In the genomic region with DNA sequence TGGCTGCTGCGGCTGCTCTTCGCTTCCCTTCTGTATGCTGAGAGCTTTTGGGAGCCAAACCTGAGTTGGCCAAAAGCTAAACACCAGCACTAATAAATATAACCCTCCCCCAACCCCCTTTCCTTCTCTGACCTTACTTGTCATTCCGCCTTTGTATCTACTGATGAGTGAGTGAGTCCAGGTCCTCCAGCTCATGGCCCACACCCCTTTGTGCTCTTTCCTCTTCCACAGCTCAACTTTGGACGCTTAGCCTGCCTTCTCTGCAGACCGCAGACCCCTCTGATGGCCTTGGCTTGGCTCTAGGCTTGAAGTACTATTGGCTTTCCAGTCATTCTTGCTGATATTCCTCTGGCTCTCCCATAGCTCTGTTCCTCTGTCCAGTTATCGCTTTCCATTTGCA, we compare ENCODE assay signal across 26 mouse cellular contexts. TPM values are rescaled to one million over a fixed set of nuclear protein-coding genes. Genes with fewer than 3 reads are reported as not detected.
DNase-seq lines count a peak whose midpoint lies in the region; ATAC-seq and TF ChIP-seq lines count a peak whose summit lies in the region.
"Had no signal": no experiment of that assay in that cellular context is flagged by ENCODE, and none has a peak within 500 bp of the region (broad histone marks: within the 10 kb centered on the region; RNA-seq: fewer than 3 reads in every experiment).

No protein-coding gene starts in this region.

- WGBS in heart, embryonic 10.5 days: 67% methylated on average over 6 of the region's 6 CpGs
- 57% methylated on average over 6 of the region's 6 CpGs for WGBS in heart, embryonic 13.5 days
- WGBS in heart, embryonic 15.5 days: 52% methylated on average over 6 of the region's 6 CpGs
- WGBS in heart, postnatal 0 days: 47% methylated on average over 6 of the region's 6 CpGs

- peaks cover 27% of the 10 kb centered on the region for H3K4me1 ChIP-seq in heart, embryonic 10.5 days
- peaks cover 44% of the 10 kb centered on the region for H3K4me1 ChIP-seq in heart, embryonic 13.5 days
- peaks cover 39% of the 10 kb centered on the region for H3K4me1 ChIP-seq in heart, embryonic 15.5 days (replicated peaks)
- peaks cover 35% of the 10 kb centered on the region for H3K4me1 ChIP-seq in heart, postnatal 0 days (ENCODE audit: control insufficient read depth, insufficient read depth)
- H3K4me1 ChIP-seq: hindbrain, embryonic 12.5 days had no signal

- H3K9me3 ChIP-seq in heart, embryonic 10.5 days: no peaks in the 10 kb centered on the region
- H3K9me3 ChIP-seq in heart, embryonic 13.5 days: no peaks in the 10 kb centered on the region
- no peaks in the 10 kb centered on the region for H3K9me3 ChIP-seq in heart, embryonic 15.5 days (replicated peaks)
- H3K9me3 ChIP-seq in heart, postnatal 0 days (replicated peaks; ENCODE audit: control insufficient read depth, low read length): no peaks in the 10 kb centered on the region
- H3K9me3 ChIP-seq: forebrain, embryonic 10.5 days; forebrain, embryonic 13.5 days; hindbrain, embryonic 12.5 days; hindbrain, embryonic 15.5 days had no signal

- H3K4me3 ChIP-seq in heart, embryonic 10.5 days: no peak overlapping the region
- H3K4me3 ChIP-seq in heart, embryonic 13.5 days: no peak overlapping the region
- H3K4me3 ChIP-seq in heart, embryonic 15.5 days: no peak overlapping the region
- no peak overlapping the region for H3K4me3 ChIP-seq in heart, postnatal 0 days (ENCODE audit: low read depth, low read length)
- H3K4me3 ChIP-seq: forebrain, embryonic 10.5 days; forebrain, embryonic 13.5 days; hindbrain, embryonic 12.5 days; hindbrain, embryonic 15.5 days had no signal

- H3K36me3 ChIP-seq in heart, embryonic 10.5 days: no peaks in the 10 kb centered on the region
- no peaks in the 10 kb centered on the region for H3K36me3 ChIP-seq in heart, embryonic 13.5 days
- H3K36me3 ChIP-seq in heart, embryonic 15.5 days: no peaks in the 10 kb centered on the region
- H3K36me3 ChIP-seq in heart, postnatal 0 days (replicated peaks; ENCODE audit: control insufficient read depth, insufficient read depth, low read length): no peaks in the 10 kb centered on the region
- H3K36me3 ChIP-seq: forebrain, embryonic 10.5 days; G1E; hindbrain, embryonic 12.5 days; hindbrain, embryonic 15.5 days had no signal

- H3K27ac ChIP-seq in heart, embryonic 10.5 days: peak overlapping the region; percentile 73
- peak overlapping the region; percentile 84 for H3K27ac ChIP-seq in heart, embryonic 13.5 days (replicated peaks)
- peak overlapping the region; percentile 87 for H3K27ac ChIP-seq in heart, embryonic 15.5 days
- H3K27ac ChIP-seq in heart, postnatal 0 days (ENCODE audit: low read depth): peak overlapping the region; percentile 85
- H3K27ac ChIP-seq: forebrain, embryonic 10.5 days; forebrain, embryonic 13.5 days; hindbrain, embryonic 12.5 days; hindbrain, embryonic 15.5 days had no signal

- H3K27me3 ChIP-seq in heart, embryonic 10.5 days (ENCODE audit: insufficient read depth, poor library complexity, severe bottlenecking): no peaks in the 10 kb centered on the region
- H3K27me3 ChIP-seq in heart, embryonic 13.5 days (replicated peaks): no peaks in the 10 kb centered on the region
- H3K27me3 ChIP-seq in heart, embryonic 15.5 days: no peaks in the 10 kb centered on the region
- no peaks in the 10 kb centered on the region for H3K27me3 ChIP-seq in heart, postnatal 0 days (ENCODE audit: control insufficient read depth, insufficient read depth, low read length)
- H3K27me3 ChIP-seq: CH12.LX; forebrain, embryonic 13.5 days; hindbrain, embryonic 12.5 days; hindbrain, embryonic 15.5 days; Patski had no signal

- DNase-seq in heart, embryonic 10.5 days (ENCODE audit: low spot score): no peak
- DNase-seq in heart, postnatal 36 days: no peak
- DNase-seq in heart, postnatal 25 days (ENCODE audit: low spot score): no peak
- DNase-seq in heart, postnatal 0 days (ENCODE audit: low spot score): peak; percentile 39
- no peak for DNase-seq in spleen, postnatal 14 days (ENCODE audit: low spot score in 2 of 2)
- DNase-seq: adrenal gland, postnatal 10 days; adrenal gland, postnatal 36 days; B cell, adult 2 months; cerebellum, adult 18-20 months; cerebellum, adult 9-10 months; cerebellum, postnatal 14 days; gastrocnemius, postnatal 10 days; gastrocnemius, postnatal 36 days; kidney, adult 9 months had no signal

- intact Hi-C loops in heart, postnatal 36 days (cut with DNase I): no loop called here
- intact Hi-C loops in heart, postnatal 25 days (cut with DNase I): no loop called here

- peak overlapping the region; percentile 32 for H3K4me2 ChIP-seq in heart, embryonic 13.5 days
- peak overlapping the region; percentile 6; the same call in 1 of the 2 replicates for H3K4me2 ChIP-seq in heart, embryonic 15.5 days
- peak overlapping the region; percentile 32 for H3K4me2 ChIP-seq in heart, postnatal 0 days (ENCODE audit: low read depth, low read length)
- H3K4me2 ChIP-seq: forebrain, embryonic 13.5 days; hindbrain, embryonic 12.5 days; hindbrain, embryonic 15.5 days had no signal

- no peak for ATAC-seq in heart, embryonic 13.5 days (ENCODE audit: extremely low read depth, insufficient number of reproducible peaks, low FRiP score, low TSS enrichment)
- peak; percentile 67 for ATAC-seq in heart, embryonic 15.5 days (replicated peaks; ENCODE audit: insufficient number of reproducible peaks, insufficient read depth, low FRiP score, low read depth)
- peak; percentile 70 for ATAC-seq in heart, postnatal 0 days (ENCODE audit: insufficient read depth, low read depth)
- ATAC-seq: forebrain, embryonic 13.5 days; forebrain, embryonic 16.5 days; intestine, postnatal 0 days; Patski had no signal

- no peak for TF ChIP-seq CTCF in heart, postnatal 0 days (IDR thresholded peaks at IDR 0.05; ENCODE audit: low read depth)

- H3K9ac ChIP-seq in heart, embryonic 13.5 days: peak overlapping the region; percentile 53
- no peak overlapping the region for H3K9ac ChIP-seq in heart, embryonic 15.5 days
- no peak overlapping the region for H3K9ac ChIP-seq in heart, postnatal 0 days (replicated peaks; ENCODE audit: low read depth, low read length)
- H3K9ac ChIP-seq: forebrain, embryonic 13.5 days; hindbrain, embryonic 12.5 days; hindbrain, embryonic 15.5 days had no signal

- TF ChIP-seq EP300 in heart, postnatal 0 days (IDR thresholded peaks at IDR 0.05; ENCODE audit: low read depth): no peak

RNA-seq across cellular contexts. Expression of gene Kank1, which starts 16.4 kb away (rescaled TPM):
- 49.2 and 69.8 TPM in 2 replicates for polyA plus RNA-seq in heart, embryonic 10.5 days (2016; fragmentation: Nextera tagmentation; extraction: Ambion mirVana)
- total RNA-seq in heart, postnatal 36 days (2021): 10 to 100 TPM; 38.6 to 44.7 TPM
- 45.7 and 50.4 TPM in 2 replicates for polyA plus RNA-seq in heart, embryonic 13.5 days (2015; fragmentation: Nextera tagmentation; extraction: Ambion mirVana)
- total RNA-seq in heart, postnatal 25 days (2021): 10 to 100 TPM; 42.4 to 43.5 TPM
- polyA plus RNA-seq in heart, embryonic 15.5 days (2015; fragmentation: Nextera tagmentation; extraction: Ambion mirVana): 48.3 and 53.2 TPM in 2 replicates
- 41.2 and 53.5 TPM in 2 replicates for total RNA-seq in heart, postnatal 0 days (2014; rRNA removed; ENCODE audit: low replicate concordance)
- 26.2 and 27.0 TPM in 2 replicates for polyA plus RNA-seq in heart, postnatal 0 days (2015; fragmentation: Nextera tagmentation; extraction: Ambion mirVana)
- total RNA-seq: granulocyte monocyte progenitor cell, adult 5-6 weeks had no signal
- polyA plus RNA-seq: G1E had no signal
